Mouse (Mus musculus) gastrocnemius, postnatal 10 days (tissue): Measurements from ENCODE around the gene Isoc2a. TPM values are rescaled to one million over a fixed set of nuclear protein-coding genes. Genes with fewer than 3 reads are reported as not detected.
"Not testable (repeated sequence)": the region's sequence is repeated elsewhere in the genome, so short reads cannot be mapped to it uniquely, and the experiment has no call there.

Source experiments
- DNase-seq: peaks from one replicate; pipeline ENCODE4 v3.0.0; 2021; ENCODE audit warnings: mixed read lengths
- total RNA-seq, 2 experiments: library from RNA; stranded (reverse); gene quantifications; 2 replicates each; pipeline ENCODE4 v1.2.3; 2021

Isoc2a gene
- total RNA-seq, 2 experiments from 2014 or later: 13.3 to 14.3 TPM

GRCm38 (mm10) chr7:4865090-4865489, 11.9 kb upstream of the Isoc2a start:
- no peak for DNase-seq

DNA sequence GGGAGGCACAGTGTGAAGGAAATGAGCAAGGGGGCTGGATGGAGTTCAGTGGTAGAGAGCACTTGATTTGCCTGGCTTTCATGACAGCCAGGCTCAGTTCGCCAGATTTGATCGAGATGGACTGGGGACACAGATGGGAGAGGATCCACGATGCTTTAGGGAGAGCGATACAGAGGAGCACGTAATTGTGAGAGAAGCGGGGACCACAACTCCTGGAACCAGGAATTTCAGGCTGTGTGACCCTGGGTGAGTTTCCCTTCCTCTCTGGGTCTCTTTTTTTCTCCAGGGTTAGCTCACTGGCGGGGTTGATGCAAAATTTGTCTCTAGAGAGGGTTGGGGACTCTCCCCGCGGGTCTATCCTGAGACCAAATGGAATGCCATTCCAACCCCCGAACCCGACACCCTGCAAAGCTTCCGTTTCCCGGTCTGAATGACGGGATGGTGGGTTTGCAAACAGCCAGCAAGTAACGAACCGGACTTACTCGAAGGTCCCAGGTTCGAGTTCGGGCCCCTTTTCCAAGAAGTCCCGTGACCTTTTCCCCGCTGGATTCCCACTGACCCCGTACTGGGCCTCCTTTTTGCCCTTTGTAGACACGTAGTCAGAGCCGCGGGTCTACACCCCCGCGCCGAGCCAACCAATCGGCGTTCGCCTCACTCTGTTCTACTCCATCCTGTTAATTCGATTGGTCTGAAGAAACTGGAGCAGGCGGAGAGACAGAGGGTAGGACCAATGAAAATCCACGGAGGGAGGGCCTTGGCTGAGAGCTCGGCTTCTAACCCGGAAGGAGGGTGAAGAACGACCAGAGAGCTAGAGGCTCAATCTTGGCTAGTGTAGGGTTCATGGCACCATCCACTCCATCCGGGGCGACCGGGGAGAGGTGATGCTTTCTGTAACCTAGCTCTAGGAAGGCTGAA, 11.1 kb upstream of the Isoc2a start:
- peak; percentile 93 for DNase-seq

DNA sequence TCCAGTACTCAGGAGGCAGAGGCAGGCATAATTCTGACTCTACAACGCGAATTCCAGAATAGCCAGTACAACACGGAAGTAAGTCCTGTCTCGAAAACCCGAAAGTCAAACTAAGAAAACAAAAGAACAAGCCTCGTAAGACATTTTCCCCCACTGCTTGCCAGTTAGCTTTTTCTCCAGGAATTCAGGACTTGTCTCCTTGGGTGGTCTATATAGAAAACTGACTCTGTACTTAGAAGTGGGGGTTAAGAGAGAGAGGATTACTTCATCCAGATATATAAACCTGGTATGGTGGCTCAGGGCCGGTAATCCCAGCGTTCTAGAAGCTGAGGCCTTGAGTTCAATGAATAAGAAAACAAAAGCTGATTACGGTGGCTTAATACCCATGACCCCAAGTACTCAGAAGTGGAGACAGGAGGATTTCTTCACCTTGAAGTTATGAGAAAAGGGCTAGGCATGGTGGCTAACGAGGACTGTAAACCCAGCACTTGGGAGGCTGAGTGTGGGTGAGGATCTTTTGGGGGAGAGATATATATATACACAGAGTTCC, 10.2 kb upstream of the Isoc2a start:
- no peak for DNase-seq

- DNase-seq: no peak
These were observed 6.8 kb upstream of the Isoc2a start, which contains the start of gene Isoc2b for GRCm38 (mm10) chr7:4870133-4870532. Isoc2b (minus strand) TSS chr7:4870258.

DNA sequence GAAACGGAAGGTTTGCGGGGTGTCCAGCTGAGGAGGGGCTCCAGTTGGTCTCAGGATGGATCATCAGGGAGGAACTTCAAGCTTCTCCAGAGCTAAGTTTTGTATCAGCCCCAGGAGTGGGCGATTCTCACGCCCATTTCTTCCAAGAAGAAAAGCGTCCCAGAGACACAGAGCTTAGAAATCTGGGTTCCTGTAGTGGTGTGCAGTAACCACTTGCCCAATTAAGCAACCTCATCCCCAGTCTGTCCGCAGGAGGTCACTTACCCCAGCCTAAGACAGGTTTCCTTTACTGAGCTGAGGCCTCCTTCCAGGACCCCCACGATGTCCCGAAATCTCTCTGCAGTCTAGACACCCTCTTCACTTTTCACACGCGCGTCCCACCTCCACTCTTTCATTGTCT, 273 bp downstream of the Isoc2a start:
- DNase-seq: no peak

DNA sequence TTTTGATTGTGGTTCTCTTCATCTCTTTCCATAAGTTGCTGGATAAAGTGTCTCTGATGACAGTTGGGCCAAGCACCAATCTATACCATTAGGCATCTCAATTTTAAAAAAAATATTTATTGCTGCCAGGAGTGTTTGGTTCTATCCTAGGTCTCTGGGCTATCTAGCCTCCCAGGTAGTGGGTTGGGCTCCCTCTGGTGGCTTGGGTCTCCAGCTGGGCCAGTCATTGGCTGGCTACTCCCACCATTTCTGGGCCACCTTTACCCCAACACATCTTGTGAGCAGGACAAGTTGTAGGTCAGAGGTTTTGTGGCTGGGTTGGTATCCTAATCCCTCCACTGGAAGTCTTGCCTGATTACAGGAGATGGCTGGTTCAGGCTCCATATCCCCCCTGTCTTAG, 1.2 kb downstream of the Isoc2a start:
- no peak for DNase-seq

GRCm38 (mm10) chr7:4879036-4879435, 2.1 kb downstream of the Isoc2a start:
- DNase-seq: not testable (repeated sequence)

- DNase-seq: no peak
These were observed 9.7 kb downstream of the Isoc2a start for GRCm38 (mm10) chr7:4886680-4887079.

GRCm38 (mm10) chr7:4895186-4895585, 18.2 kb downstream of the Isoc2a start:
- DNase-seq: no peak

DNA sequence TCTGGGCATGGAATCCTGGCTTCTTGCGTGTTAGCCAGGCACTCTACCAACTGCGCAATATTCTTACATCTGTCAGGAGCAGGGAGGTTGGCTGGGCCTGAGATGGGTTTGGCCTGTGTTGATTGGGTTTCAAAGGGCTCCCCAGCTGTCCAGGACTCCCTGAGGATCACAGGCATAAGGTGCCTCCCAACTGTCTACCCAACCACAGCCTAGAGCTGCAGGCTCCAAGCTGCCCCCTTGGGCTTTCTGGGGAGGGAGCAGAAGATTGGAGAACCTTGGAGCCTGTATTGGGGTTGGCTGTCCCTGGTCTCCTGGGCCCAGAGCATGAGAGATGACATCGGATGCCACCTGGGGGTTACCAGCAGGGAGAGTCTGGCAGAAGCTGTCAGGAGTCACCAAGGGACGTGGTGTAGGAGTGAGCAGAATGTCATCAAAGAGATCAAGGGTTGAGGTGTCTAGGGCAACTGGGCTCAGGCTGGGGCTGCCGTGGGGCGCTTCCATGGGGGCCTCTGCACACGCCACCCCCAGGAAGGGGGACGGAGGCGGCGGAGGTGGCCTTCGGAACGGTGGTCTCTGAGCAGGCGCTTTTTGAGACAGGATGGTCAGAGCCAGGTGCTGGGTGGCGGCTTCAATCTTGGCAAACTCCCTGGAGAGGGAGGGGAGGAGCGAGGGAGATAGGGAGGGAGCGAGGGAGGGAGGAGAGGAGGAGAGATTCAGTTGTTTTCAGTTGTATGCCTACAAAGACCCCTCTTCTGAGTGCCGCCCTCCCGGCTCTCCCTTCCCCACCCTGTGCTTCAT, 22.1 kb downstream of the Isoc2a start:
- no peak for DNase-seq

DNA sequence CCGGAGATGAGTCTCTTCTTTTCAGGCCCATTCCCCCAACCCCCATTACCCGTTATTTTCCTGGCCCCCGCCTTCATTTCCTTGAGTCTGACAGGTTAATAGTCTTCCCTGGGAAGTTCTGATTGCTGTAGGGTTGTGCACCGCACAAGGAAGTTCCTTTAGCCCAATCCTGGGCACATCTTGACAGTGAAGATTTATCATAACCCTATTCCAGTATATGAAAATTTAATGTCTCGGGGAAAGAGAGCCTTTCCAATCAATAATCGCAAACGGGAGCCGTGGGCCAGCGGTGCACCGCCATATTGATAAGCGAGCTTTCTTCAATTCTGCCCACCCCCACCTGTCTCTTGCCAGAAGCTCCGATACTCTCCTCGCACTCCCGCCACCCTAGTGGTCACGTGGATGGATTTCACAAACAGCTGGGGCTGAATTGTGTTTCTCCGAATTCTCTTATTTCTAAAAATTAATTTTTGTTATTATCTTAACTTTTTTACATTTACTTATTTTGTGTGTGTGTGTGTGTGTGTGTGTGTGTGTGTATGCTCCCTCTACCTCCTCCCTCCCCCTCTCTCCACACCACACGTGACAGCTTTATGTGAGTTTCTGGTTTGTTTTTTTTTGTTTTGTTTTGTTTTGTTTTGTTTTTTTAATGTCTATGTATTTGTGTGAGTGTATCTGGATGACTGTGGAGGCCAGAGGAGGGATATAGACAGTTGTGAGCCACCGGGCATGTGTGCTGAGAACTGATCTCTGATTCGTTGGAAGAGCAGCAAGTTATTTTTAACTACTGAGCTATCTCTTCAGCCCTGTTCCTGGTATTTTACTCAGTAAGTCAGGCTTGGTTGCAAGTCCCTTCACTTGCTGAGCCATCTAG, 22.9 kb downstream of the Isoc2a start:
- peak; percentile 42 for DNase-seq

- DNase-seq: no peak
These were observed 23.5 kb downstream of the Isoc2a start for GRCm38 (mm10) chr7:4900523-4900851.

GRCm38 (mm10) chr7:4901171-4901570, 24.2 kb downstream of the Isoc2a start:
- peak; percentile 41 for DNase-seq

DNA sequence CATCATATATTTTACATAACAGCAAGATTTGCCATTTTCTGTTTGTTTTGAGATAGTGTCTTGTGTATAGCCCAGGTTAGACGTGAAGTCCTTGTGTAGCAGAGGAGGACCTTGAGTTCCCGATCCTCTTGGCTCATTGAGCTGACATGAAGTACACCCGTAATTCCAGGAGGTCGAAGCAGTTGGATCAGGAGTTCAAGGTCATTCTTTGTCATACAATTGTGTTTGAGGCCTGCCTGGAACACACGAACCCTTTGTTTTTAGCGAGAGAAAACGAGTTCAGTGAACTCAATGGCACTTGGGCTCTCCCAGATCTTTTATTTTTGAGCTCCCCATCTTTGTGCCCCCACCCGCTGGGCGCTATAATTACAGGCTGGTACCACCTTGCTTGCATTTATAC, 25.5 kb downstream of the Isoc2a start:
- DNase-seq: no peak

DNA sequence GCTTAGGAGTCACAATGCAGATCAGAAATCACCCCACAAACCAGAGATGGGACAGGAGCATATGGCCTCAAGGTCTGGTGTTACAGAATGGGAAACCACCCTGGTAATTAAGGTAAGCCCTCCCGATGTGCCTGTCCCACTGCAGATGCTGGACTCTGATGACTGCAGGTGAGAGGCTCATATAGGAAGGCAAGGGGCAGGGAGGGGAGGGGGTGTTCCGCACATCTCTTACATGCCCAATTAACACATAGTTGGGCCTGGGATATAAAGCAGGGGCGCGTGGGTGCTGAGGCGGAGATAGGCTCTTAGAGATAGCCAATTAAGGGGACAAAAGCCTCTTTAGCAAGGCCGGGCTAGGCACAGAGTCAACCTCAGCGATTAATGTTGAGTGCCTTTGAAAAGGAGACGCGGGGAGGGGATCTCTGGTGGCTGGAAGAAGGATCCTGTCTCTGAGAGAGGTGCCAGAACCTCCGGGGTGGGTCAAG, 29.6 kb downstream of the Isoc2a start, which contains the start of gene Gm36210:
TSS of gene Gm36210 (minus strand) at position 51 of the 485 bp plus-strand sequence.
- DNase-seq: no peak

- DNase-seq: peak; percentile 84
These were observed 34.6 kb downstream of the Isoc2a start for GRCm38 (mm10) chr7:4911561-4911960.

DNA sequence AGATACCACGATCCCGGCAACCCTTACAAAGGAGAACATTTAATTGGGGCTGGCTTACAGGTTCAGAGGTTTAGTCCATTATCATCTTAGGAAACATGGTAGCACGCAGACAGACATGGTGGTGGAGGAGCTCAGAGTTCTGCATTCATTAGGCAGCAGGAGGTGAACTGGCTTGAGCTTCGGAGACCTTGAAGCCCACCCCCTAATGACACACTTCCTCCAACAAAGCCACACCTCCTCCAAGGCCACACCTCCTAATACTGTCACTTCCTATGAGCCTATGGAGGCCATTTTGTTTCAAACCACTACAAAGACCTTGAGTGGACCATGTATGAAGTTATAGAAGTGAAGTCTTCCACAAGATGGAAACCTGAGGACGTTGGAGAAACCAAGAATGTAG, 35.3 kb downstream of the Isoc2a start:
- DNase-seq: no peak

DNA sequence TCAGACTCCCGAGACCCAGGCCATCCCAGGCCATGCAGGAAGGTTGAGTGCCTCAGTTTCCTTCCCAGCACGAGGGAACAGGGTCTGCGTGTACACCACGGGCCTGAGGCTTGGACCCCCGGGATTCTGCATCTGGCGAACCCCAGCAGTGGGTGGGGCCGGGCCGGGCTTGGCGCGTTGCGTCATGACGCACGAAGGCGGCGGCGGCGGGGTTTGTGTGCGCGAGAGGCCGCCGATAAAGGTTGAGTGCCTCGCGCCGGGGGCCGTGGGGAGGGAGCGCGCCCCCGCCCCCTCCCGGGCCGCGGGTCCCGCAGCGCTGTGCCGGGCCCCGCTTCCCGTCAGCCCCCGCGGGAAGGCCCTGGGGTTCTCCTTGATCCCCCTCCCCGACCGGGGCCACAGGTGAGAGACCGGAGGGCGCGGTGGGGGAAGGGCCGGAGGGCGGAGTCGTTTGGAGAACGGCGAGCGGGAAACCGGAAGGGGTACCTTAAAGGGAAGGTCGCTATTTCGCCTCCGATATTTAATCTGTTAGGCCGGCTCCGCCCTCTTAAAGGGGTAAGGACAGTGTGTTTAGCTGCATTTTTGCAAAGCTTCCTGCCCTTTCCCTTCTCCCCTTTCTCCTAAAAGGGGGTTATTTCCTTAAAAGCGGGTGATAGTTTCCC, 38.2 kb downstream of the Isoc2a start, which contains the start of gene Zfp628:
TSS of gene Zfp628 (plus strand) at position 211 of the 659 bp plus-strand sequence.
- peak; percentile 95 for DNase-seq

GRCm38 (mm10) chr7:4915669-4916416, 38.9 kb downstream of the Isoc2a start:
- no peak for DNase-seq

- no peak for DNase-seq
These were observed 40.5 kb downstream of the Isoc2a start for GRCm38 (mm10) chr7:4917494-4917893.
